Mouse (Mus musculus) 3134 (cell line): ENCODE data around the gene A4galt.
"Not testable (repeated sequence)": the region's sequence is repeated elsewhere in the genome, so short reads cannot be mapped to it uniquely, and the experiment has no call there.

Experiments
- DNase-seq: peaks from one replicate; pipeline ENCODE4 v3.0.0-alpha.2; 2011; ENCODE audit warnings: low spot score; ENCODE audit not compliant: insufficient read length; ENCODE audit errors: extremely low read depth

Gene A4galt

DNA sequence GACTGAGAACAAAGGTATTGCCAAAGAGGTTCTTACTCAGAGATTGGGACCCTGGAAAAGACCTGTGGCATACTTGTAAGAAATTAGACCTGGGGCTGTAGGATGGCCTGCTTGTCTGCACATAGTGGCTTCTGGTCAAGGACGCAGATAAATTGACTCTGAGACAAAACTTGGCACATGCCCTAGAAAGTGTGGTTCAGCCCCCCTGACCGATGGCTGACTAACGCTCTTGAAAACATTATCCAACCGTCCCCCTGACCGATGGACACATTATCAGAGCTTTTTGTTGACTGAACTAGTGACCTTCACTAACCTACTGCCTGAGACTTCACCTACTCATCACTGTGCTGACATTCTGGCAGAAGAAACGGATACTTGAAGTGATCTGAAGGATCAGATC, 18.4 kb upstream of the A4galt start:
- DNase-seq, result not testable (repeated sequence)

DNA sequence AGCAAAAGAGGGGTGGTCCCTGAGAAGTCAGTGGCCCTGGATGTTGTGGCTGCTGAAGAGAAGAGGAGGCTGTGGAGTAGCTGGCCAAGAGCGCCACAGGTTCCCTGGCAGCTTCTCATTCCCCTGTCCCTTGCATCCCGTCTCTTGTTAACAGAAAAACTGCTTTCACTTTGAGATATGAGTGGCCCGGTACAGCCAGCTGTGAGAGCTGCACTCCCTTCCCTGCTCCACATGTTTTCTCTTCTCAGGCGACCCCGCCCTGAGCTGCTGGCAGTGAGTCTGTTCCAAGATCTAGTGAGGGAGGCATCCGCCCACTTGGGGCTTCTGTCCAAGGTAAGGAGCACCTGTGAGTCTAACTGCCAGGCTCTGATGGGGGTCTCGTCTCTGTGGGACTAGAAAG, 16.9 kb upstream of the A4galt start:
- DNase-seq, result peak; percentile 23

DNA sequence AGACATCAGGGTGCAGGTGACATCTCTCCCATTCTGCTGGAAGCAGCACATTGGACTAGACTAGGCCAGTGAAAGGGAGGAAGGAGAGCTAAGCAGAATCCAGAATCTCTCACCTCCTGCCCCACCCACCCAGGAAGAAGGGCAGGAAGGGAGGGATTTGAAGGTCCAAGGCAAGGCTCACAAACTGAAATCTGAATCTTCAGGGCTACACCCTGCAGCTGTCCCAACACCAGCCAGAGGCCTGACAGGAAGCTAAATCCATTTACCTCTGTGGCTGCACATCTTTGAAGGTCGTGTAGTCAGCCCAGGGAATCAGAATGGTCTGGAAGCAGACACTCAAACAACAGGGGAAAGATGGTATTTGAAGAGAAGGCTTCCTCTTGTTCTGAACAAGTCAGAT, 13.7 kb upstream of the A4galt start:
- DNase-seq, result no peak

DNA sequence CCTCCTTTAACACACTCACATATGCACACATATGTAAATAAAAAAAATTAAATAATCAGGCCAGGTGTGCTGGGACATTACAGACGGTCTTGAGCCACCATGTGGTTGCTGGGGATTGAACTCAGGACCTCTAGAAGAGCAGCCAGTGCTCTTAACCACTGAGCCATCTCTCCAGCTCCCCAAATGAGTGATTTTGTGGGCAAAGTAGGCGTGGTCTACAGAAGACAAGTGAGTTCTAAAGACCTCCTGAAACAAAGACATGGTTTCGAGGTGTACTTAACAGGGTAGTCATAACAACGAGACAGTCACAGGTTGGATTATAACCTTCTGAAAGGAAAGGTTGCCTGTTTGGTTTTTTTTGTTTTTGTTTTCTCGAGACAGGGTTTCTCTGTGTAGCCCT, 11.8 kb upstream of the A4galt start:
- no peak for DNase-seq

DNA sequence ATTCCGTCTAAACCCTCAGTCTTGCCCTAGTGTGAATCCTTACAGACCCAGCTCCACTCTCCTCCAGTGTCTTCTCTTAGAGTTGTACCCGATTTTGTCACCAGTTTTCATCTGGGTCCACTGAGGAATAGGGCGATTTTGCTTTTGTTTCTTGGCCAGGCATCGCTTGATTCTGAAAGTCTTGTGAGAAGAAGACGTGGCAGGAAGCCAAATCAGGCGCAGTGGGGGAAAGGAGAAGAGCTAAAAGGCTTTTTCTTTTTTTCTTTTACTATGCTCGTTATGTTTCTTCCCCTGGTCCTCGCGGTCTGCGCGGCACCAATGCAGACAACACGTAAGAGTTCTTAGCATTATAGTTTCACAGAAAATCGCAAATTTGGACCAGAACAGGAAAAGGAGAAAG, 6.3 kb upstream of the A4galt start:
- DNase-seq, result no peak

DNA sequence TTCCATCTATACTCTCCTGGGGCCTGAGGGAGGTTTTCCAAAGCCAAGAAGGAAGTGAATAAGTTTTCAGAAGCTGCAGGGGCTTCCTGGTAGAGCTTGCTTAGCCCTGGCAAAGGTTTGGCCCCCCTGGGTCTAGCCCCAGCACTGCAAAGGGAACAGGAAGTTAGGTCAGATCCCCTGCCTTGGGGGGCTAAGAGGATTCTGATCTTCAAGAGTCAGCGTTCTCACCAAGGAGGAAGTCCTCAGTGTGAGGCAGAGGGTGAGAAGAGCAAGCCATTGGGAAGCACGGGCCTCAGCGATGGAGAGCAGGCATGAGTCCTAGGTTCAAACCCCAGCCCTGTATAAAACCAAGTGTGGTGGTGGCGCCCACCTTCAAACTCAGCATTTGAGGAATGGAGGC, 4.9 kb upstream of the A4galt start:
- no peak for DNase-seq

DNA sequence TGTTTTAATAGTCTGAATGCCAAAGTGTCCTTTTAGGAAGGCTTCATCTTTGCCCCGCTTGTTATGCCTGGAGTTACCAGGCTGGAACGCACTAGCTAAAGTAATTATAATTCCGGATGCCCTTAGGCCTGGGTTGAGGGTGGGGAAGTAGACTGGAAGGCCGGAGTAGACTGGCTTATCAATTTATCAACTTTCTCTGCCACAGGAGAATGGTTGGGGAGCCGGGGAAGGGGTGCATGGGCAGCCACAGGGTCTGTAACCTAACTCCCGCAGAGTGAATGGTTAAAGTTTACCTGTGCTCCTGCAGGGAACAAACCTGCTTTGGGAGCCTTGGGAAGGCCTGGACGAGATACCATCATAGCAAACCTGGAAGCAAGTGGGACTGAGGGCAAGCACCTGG, 4.4 kb upstream of the A4galt start:
- DNase-seq, result no peak

DNA sequence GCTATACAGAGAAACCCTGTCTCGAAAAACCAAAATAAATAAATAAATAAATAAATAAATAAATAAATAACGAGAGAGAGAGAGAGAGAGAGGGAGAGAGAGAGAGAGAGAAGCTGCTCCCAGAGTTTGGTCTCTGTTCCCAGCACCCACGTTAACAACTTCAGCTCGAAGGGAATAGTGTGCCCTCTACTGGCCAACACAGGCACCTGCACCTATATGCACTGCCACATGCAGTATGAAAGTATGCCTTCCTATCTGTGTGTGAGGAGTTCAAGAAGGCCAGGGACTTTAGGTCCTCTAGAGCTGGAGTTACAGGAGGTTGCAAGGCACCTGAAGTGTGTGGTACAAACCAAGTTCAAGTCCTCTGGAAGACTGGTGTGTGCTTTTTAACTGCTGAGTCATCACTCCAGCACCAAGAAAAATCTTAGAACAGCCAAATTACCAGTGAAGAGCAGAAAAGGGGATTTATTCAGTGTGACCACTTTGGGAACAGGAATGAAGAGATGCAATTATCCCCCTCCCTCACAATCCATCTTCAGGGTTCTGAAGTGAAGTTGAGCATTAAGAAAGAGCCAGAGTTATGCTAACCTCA, 3.7 kb upstream of the A4galt start:
- no peak for DNase-seq

DNA sequence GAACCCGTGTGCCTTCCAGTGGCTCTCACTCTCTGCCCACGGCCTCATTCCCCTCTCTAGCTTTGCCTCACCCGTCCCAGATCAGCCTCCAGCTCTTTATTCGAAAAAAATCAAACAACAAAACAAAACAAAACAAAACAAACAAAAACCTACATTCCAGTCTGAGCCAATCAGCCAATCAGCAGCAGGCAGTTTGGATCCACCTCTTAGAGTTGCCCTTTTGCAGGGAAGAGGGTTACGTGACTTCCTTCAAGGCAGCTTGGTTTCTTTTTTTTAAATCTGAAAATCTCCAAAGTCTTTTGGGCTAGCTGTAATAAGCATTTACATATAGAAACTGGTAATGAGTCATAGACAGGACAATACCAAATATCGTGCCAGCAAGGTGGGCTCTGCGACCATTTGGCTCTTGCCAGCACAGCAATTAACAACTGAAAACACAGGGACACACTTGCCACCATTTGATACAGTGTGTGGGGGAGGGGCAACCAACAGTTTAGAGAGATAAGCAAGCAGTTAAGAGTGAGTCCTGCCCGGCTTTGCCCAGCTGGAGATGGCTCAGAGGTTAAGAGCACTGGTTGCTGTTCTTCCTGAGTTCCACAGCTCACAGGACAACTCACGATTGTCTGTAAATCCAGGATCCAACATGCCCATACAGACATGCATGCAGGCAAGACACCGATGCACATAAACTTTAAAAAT, 2.9 kb upstream of the A4galt start:
- DNase-seq, result no peak

DNA sequence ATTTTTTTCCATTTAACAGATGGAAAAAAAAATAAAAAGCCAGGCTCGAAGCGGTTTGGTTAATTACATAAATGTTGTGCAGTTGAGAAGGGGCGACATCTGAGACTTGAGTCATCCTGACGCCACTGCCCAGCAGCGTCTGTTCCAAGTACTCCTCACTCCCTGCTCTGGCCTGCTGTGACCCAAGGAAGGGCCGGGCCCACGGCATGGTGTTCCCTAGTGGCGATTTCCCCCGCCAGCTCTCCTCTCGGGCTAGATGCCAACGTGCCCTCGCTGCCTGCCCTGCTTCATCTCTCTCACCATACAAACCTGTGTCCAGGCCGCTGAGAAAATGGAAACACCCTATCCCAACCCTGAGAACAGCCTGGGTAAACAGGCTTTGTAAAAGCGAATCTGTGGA, 486 bp upstream of the A4galt start:
- peak; percentile 14 for DNase-seq

DNA sequence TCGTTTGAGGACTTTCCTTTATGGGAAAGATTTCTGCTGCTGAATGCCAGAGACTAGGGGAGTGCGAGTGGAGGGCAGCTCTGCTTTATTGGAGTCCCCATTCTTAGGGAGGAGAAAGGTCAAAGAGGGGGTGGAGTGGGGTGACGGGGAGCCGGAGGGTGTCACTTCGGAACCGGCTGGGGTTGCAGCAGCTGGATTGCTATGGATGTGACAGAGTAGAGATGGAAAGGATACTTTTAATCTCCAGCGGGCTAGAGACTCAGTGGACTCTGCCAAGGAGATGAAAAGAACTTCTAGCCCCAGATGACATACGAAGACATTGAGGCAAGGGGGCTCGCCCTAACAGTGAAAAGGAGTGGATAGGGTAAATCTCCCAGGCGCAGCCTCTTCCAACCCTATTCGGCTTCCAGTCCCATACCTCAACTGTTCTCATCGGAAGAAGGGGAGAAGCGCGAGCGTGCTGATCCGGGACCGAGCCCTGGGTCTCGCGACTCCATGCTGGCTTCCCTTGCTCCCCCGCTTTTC, 861 bp downstream of the A4galt start:
- no peak for DNase-seq

DNA sequence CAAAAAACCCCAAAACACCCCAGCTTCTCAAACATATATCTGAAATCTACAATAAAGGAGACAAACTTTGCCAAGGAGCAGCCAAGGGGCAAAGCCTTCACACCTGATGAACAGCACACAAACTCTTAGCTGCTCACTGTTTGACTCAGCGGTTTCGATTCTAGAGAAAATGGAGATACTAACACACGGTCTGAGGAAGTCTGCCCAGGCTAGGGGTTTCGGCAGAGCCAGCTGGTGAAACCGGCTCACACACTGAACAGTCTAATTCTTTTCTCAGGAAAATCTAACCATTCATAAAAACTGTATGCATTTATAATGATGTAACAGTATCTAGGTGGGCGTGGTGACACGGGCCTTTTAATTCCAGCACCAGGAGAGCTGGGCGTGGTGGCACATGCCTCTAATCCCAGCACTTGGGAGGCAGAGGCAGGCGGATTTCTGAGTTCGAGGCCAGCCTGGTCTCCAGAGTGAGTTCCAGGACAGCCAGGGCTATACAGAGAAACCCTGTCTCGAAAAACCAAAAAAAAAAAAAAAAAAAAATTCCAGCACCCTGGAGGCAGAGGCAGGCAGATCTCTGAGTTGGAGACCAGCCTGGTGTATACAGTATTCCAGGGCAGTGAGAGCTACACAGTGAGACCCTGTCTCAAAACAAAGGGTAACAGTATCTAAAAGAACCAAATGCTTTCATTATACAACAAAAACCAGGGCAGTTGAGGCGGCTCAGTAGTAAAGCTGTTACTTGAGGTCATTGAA, 1.9 kb downstream of the A4galt start:
- DNase-seq, result no peak

DNA sequence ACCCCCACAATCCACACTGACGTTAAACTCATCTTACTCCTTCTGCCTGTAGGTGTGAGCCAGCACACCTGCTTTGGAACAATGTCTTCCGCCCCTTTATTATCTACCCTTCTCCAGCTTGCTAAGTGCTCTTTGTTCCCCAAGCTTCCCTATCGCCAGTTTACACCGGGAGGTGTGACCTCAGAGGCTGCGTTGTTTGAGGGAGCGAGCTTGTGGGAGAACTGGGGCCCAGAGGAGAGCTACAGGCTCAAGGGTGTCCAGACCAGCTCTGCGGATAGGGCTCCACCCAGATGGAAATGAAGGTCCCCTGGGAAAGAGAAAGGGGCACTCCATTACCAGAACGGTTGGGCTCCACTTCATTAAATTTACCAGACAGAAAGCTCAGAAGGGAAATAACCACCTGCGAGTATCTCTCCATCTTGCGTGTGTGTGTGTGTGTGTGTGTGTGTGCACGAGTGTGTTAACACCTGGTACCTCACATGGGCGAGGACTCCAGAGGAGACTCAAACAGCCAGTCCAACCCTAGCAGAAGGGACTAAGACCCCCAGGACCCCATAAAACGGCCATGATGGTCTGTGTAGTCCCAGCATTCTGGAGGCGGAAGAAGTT, 3.2 kb downstream of the A4galt start:
- DNase-seq, result no peak

DNA sequence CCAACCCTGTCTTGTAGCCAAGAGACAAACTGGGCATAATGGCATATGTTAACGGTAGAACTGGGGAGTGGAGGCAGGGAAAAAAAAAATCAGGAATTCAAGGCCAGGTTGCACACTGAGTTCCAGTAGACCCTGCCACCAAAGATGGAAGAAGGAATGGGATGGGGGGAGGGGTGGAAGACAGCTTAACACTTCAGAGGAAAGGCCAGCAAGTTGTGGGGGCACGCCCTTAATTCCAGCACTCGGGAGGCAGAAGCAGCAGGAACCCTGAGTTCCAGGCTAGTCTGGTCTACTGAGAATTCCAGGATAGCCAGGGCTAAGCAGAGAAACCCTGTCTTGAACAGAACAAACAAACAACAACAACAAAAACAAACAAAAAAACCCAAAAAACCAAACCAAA, 7.2 kb downstream of the A4galt start:
- no peak for DNase-seq

DNA sequence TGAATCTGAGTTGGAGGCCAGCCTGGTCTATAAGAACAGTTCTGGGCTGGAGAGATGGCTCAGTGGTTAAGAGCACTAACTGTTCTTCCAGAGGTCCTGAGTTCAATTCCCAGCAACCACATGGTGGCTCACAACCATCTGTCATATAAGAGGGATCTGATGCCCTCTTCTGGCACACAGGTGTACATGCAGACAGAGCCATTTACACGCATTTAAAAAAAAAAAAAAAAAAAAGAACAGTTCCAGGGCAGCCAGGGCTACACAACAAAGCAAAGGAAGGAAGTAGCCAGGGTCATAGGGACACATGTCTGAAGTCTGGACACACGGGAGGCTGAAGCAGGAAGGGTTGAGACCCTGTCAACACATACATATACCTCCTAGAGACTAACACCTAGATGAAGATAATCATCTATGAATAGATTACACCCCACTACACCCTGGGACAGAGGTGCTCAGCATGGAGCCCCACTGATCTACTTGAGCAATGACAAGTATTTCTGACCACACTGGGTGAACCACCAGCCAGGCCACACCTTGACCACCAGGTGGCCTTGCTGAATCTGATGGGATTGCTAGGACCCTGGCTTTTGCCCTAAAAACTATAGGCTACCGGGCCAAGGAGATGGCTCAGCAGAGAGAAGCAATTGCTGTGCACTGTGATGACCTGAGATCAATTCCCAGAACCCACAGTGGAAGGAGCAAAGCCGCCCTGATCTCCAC, 9.5 kb downstream of the A4galt start:
- no peak for DNase-seq

DNA sequence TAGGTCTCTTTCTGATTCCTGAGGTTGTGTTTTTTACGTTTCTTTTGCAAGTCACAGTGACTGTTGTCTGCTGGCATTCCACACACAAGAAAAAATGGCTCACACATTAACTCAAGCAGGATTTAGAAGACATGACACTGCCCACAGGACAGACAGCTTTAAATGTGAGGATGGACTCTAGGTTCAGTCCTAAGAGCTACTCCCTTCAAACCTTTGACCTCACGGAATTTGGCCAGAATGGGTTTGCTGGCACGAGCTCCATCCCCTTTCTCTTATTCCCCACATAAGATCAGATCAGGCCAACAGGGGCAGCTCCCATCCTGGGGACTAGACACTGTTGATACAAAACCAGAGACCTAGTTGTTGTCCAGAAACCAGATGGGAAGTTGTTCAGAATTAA, 10.1 kb downstream of the A4galt start:
- DNase-seq, result no peak

DNA sequence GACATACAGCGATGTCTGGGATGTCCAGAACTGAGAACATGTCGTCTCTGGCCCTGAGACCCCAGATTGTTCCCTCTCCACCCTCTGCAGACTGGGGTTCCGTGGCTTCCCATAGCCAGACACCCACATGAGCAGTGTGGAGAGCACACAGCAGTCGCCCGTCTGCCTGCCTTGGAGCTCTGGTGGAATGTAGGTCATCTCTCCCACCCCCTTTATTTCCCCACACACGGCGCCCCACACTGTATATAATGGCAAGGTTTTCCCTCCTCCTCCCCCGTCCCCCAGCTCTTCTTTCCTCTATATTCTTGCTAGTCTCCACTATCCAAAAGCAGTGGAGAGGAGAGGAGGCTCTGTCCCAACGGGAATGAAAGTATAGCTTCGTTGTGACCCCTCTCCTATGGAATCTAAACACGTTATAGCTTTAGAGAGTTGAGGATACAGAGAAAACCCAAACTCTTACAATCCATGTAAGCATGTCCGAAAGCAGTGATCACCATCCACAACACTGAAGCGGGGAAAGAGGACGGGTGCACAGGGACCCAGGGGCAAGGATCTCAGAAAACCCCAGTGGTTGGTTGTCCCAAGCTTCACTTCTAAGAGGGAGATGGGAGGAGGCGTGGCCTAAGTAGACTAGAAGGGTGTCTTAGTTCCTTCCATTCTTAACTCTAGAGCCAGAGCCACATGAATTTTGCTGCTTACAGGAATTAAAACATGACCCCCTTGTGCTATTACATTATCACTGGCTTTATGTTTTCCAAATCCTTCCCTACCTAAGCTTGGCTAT, 13.9 kb downstream of the A4galt start:
- DNase-seq, result no peak

DNA sequence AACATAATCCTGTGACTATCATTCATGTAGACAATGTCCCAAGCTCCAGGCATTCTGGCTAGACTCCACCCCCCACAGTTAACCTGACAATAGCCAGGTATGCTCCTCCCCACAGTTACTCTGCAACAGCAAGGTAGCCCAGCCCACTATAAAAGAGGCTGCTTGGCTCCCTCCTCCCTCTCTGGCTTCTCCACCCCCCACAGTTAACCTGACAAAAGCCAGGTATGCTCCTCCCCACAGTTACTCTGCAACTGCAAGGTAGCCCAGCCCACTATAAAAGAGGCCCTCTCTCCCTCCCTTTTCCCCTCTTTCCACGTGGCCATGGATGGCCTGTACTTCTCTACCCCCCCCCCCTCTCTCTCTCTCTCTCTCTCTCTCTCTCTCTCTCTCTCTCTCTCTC, 14.8 kb downstream of the A4galt start:
- no peak for DNase-seq

DNA sequence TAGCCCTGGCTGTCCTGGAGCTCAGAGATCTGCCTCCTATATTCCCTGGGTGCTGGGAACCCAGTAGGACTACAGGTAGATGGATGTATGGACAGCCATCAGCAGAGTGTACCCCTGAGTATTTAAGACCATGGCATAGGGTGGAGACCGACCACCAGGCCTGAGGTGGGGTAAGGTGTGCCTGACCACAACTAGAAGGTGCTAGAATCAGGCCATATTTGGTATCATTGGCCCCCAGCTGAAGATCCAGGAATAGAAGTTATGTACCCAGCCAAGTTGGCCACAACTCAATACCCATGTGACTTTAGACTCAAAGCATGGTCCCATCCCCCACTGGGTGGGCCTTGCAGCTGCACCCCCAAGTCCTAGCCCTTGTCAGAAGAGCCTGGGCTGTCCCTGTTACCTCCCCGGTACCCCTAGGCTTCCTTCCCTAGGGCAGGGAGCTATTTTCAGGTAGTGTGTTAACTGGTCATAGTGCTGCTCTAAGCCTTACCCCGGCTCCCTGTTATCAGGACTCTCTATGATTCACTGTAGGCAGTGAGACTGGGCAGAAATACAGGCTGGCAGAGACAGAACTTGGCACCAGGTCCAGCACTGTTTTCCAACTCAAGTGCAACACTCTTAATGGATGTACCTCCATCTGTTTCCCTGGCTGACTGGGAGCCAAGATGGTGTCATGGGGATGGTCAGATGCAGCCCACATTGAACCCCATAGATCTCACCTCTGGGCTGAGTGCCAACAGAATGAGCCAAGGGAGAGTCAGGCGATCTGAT, 18.2 kb downstream of the A4galt start:
- peak; percentile 81 for DNase-seq
